Mouse (Mus musculus) erythroblast, embryonic 14.5 days (primary cell): ENCODE measurements around the gene Slc25a16.

Source experiments
- GATA1 ChIP-seq: IDR thresholded peaks from 2 replicates; pipeline ENCODE4 v1.6.1; 2012; ENCODE audit warnings: low read length, inconsistent platforms, mixed read lengths
- TAL1 ChIP-seq: IDR thresholded peaks from 3 replicates; pipeline ENCODE4 v1.6.1; 2012; ENCODE audit warnings: low read length, inconsistent platforms, mixed read lengths

- TF ChIP-seq GATA1 (no peak), TAL1 (no peak)
Observed at GRCm38 (mm10) chr10:62924096-62924635, 3.7 kb downstream of the Slc25a16 start.
